Mouse (Mus musculus) spleen, postnatal 36 days (tissue): ENCODE measurements around the gene Ppp1r16b.

Experiments used
- DNase-seq, 2 experiments: peaks; one replicate each; pipeline ENCODE4 v3.0.0; 2022; ENCODE audit warnings: low spot score in 2 of 2, mixed read lengths in 1 of 2

The Ppp1r16b gene

DNA sequence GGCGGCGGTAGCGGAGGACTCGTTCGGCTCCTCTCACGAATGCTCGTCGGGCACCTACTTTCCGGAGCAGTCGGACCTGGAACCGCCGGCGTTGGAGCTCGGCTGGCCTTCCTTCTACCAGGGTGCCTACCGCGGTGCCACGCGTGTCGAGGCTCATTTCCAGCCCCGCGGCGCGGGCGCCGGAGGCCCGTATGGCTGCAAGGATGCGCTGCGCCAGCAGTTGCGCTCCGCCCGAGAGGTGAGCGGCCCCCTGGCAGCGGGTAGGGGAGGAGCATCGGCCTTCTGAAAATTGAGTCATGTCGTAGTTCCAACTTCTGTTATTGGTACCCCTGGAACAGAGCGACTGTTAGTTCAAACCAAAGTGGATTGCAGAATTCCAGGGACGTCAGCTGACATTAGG, 103.2 kb downstream of the Ppp1r16b start:
- peak; percentile 30 to 43 for DNase-seq

- peak in 1 of 2 experiments; percentile 15 for DNase-seq
Measured at GRCm38 (mm10) chr2:158768771-158769170, 103.6 kb downstream of the Ppp1r16b start.

DNA sequence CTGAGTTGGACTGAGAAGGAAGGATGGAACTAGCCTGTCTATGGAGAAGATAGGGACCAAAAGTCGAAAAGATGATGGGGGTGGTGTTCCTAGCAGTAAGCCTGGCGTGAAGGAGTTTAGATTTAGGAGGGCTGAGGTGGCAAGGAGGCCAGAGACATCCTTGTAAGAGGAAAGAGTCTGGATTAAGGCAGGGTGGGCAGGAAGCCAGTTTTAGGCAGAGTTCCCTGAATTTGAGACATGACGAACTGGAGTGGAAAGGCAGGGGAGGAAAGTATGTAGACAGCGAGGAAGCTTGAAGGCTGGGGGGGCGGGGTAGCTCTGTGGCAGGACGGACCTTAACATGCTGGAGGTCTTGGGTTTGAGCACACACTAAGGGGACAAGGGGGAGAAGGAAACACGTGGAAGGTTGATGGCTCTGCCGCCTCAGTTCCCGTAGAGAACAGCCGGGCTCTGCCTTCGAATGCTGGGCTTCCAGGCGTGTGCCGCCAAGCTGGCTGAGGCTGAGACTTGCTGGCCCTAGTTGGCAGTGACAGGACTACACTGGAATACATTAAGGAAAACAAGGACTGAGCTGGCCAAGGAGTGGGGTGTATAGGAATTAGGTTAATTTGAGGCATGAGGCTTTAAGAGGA, 105.0 kb downstream of the Ppp1r16b start:
- DNase-seq, result no peak

GRCm38 (mm10) chr2:158771066-158771763, 106.0 kb downstream of the Ppp1r16b start:
- no peak for DNase-seq

DNA sequence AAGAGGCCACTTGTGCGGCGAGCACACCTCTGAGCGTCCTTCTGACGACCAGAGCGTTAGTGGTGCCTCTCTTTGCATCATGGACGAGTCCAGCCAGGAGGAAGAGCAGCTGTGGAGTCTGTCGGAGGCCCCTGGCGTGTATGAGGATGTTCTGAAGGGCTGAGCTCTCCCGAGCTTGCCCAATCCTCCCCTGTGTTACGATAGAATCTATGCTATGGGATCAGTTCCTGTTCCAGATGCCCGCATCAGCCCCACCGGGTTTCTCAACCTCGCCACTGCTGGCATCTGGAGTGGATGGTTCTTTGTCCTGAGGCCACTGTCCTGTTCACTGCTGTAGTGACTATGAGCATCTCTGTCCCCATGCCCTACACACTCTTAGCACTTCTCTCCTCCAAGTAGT, 107.6 kb downstream of the Ppp1r16b start:
- no peak for DNase-seq

- no peak for DNase-seq
Measured at GRCm38 (mm10) chr2:158774886-158775285, 109.7 kb downstream of the Ppp1r16b start.

GRCm38 (mm10) chr2:158776716-158777115, 111.5 kb downstream of the Ppp1r16b start:
- no peak for DNase-seq

DNA sequence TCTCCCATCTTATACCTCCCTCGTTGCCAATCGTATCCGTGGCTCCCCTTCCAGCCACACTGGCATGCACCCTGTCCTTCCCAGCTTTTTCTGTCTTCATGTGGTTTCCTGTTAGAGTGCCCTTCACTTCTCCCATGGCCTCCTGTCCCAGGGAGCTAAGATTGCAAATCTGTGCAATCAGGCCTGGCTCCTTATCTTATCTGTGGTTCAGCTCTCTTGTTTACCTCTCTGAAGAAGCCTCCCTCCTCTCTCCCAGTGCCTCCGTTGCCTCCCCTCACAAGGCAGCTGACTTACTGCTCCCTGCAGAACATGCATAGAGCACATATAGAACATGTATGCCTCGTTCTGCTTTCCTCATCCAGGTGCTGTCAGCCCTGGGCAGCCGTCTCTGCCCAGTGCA, 112.3 kb downstream of the Ppp1r16b start:
- DNase-seq, result no peak

GRCm38 (mm10) chr2:158778349-158778748, 113.2 kb downstream of the Ppp1r16b start:
- DNase-seq, result no peak

DNA sequence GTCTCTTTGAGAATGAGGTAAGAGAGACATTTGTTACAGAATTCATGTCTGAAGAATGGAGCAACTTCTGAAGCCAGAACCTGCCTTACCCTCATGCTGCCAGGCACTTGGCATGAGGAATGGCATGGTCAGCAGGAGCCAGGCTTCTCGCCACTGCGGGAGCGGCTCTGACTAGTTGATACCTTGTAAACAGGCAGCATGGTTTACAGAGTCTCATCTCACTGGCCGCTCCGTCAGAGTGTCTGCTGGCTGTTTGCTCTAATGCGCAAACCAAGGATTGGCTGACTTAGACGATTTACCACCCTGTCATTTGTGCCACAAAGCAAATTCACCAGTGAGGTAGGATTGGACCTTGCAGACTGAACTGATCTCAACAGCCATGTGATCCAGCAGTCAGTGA, 115.9 kb downstream of the Ppp1r16b start:
- DNase-seq, result no peak

DNA sequence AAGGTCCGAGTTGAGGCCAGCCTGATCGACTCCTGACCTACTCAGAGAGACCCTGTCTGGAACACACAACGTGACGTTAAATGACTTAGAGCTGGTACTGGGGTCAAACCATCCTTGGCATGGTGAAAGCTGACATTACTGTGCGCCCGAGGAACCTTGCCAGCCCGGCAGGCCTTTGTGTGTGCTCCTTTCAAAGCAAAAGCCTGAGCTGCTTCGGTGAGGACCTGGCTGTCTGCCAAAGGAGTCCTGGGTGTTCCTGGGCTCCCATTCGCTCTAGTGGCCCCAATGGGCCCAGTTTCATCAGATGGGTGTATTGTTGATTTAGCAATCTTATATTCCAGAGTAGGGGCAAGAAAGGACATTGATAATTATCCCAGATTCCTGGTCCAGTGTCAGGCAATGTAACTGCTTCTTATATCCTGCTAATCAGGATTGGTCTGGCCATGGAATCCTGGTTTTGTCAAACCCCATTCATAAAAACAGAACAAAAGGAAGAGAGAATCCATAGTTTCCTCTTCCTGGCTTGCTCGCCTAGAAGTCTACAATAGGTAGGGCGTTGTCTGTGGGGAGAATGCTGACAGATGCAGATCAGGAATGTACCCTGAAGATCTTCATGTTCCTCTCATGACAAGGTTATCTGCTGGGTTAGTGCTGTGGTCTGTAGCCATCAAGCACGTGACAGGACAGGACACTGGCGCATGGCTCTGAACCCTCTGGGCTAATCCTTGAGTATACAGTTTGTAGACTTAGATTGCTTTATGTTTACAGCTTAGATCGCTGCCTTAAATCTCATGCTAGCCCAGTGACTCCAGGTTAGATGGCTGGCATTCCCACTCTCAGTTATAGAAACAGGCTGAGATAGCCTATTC, 122.0 kb downstream of the Ppp1r16b start:
- DNase-seq, result no peak

DNA sequence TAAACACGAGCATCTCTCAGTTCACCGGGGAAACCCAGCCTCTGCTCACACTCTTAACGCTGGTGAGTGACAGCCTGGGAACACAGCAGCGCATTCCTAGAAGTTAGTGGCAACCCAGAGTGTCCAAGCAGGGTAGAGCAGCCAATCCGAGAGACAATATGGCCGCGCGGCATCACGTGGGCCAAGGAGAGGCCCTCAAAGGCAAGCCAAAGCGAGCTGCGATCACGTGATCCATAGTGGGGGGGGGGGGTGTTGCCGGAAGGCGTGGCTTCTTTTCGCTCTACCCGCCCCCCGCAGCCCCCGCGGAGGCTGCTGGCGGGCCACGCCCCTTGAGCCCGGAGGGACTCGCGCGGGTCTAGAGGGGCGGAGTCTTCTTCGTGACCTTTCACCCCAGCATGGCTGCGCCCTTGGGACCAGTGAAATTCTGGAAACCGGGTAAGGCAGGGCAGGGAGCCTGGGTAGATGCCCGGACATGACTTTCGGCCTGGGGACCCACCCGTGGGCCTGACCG, 129.4 kb downstream of the Ppp1r16b start, which contains the start of gene Dhx35:
TSS of gene Dhx35 (plus strand) at position 314 of the 511 bp plus-strand sequence.
- DNase-seq, result peak; percentile 89 to 90

DNA sequence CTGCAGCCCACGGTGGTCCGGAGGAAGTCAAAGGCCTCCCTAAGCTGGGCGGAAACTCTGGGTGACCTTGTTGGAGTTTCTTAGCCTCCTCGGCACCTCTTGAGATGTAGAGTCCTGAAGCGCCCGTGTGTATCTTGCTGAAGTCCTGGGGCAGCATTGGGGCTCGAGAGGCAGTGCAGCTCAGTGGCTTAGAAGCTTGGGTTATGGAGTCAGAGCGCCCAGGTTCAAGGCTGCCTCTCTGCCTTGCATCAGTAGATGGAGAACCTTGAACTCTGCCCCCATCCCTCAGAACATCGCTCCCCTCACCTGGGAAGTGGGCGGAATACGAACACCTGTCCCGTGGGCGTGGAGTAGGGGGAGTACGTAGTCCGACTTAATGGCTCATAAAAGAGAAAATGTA, 129.8 kb downstream of the Ppp1r16b start:
- no peak for DNase-seq

DNA sequence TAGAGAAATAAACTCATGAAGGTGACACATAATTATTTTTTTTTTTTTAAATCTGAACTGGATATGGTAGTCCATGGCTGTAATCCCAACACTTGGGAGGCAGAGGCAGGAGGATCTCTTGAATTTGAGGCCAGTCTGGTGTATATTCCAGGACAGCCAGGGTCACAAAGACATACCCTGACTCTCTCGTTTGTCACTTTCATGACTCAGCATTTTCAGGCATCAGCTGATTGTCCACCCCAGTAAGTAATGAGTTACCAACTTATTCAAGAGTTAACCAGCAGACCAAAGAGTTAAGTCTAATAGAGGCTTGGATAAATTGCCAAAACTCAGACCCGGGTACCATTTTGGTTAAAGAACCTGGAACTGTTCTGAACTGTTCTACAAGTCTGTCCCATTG, 130.7 kb downstream of the Ppp1r16b start:
- no peak for DNase-seq

- no peak for DNase-seq
Measured at GRCm38 (mm10) chr2:158799328-158799727, 134.1 kb downstream of the Ppp1r16b start.

DNA sequence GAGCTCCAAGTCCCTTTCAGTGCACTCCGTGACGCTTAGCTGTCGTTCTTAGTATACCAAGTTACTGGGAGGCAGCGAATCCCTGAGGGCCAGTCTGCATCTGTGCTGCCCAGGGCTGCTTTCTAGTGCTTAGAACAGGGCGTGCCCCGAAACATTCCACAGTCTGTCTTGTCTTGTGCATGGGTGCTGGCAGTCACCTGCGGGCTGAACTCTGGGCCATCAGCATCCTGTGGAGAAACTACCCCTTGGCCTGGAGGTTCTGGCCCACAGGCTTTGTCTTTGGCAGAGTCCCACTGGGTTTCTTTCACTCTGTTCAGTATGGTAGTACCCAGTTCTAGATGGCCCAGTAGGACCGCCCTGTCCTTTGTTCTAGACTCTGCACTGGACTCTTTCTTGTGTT, 135.6 kb downstream of the Ppp1r16b start:
- no peak for DNase-seq

DNA sequence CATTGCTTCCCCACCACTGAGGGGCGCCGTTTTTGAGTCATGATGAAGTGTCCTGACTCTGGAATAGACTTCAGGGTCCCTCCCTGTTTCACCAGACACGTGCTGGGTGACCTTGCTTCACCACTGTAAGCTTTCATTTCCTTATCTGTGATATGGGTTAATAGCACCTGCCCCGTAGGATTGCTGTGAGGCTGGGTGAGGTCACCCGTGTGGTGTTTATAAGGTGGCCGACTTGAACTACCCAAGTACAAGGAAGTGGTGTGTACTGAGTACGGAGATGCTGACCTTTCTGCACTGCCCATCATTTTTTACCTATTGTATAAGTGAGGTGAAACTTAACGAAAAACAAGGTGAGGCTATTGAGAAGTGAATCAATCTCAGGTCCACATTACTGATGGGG, 138.4 kb downstream of the Ppp1r16b start:
- DNase-seq, result no peak

- DNase-seq, result no peak
Measured at GRCm38 (mm10) chr2:158815686-158816085, 150.5 kb downstream of the Ppp1r16b start.
